Mouse (Mus musculus) skeletal muscle tissue, postnatal 0 days (tissue): ENCODE measurements around the gene Fstl3. TPM values are rescaled to one million over a fixed set of nuclear protein-coding genes. Genes with fewer than 3 reads are reported as not detected.

Experiments
- polyA plus RNA-seq: library from polyadenylated mRNA; unstranded; fragments of >200 nt; fragmentation: Nextera tagmentation; extraction: Ambion mirVana; gene quantifications from 2 replicates; pipeline ENCODE4 v1.2.1, GENCODE M21; 2015

Fstl3 gene
- polyA plus RNA-seq = 3.3 and 3.8 TPM in 2 replicates

GRCm38 (mm10) chr10:79777103-79777531 is at the start of gene Fstl3:
Gene Fstl3 (plus strand): TSS chr10:79777272.

GRCm38 (mm10) chr10:79745898-79746773 is 30.9 kb upstream of the Fstl3 start, which contains the start of gene Polrmt:
Gene Polrmt (minus strand): TSS chr10:79746581.

GRCm38 (mm10) chr10:79754856-79755516 is 22.1 kb upstream of the Fstl3 start, which contains the start of gene Fgf22:
Gene Fgf22 (plus strand): TSS chr10:79755076.

GRCm38 (mm10) chr10:79766508-79767325 is 10.4 kb upstream of the Fstl3 start, which contains the start of gene Rnf126:
Gene Rnf126 (minus strand): TSS chr10:79766952.

GRCm38 (mm10) chr10:79790861-79791260 is 13.8 kb downstream of the Fstl3 start, which contains the start of gene Prss57:
Gene Prss57 (minus strand): TSS chr10:79790961.

GRCm38 (mm10) chr10:79793051-79793737 is 16.1 kb downstream of the Fstl3 start, which contains the start of gene Palm:
Gene Palm (plus strand): TSS chr10:79793572.

GRCm38 (mm10) chr10:79820782-79821181 is 43.7 kb downstream of the Fstl3 start, which contains the start of gene Misp:
Gene Misp (plus strand): TSS chr10:79820989.

Other genes with a start within 250 kb of the Fstl3 start
- 2.2 and 3.5 TPM in 2 replicates for gene Plpp2, start 243.5 kb upstream of the Fstl3 start, polyA plus RNA-seq
- gene Mier2, start 222.1 kb upstream of the Fstl3 start, polyA plus RNA-seq = 20.8 and 20.9 TPM in 2 replicates
- not detected in 2 replicates for gene Theg, start 189.9 kb upstream of the Fstl3 start, polyA plus RNA-seq
- gene C2cd4c, start 163.2 kb upstream of the Fstl3 start, polyA plus RNA-seq = not detected in 2 replicates
- 1.3 and 1.8 TPM in 2 replicates for gene Shc2, start 139.4 kb upstream of the Fstl3 start, polyA plus RNA-seq
- gene Odf3l2, start 131.5 kb upstream of the Fstl3 start, polyA plus RNA-seq = 0.13 TPM in 1 of 2 replicates, not detected in the other
- gene Madcam1, start 112.7 kb upstream of the Fstl3 start, polyA plus RNA-seq = 0.77 and 1.5 TPM in 2 replicates
- gene Tpgs1, start 107.9 kb upstream of the Fstl3 start, polyA plus RNA-seq = 36.8 and 43.0 TPM in 2 replicates
- 329 and 340 TPM in 2 replicates for gene Cdc34, start 95.1 kb upstream of the Fstl3 start, polyA plus RNA-seq
- gene Gzmm, start 88.3 kb upstream of the Fstl3 start, polyA plus RNA-seq = 0.26 and 0.43 TPM in 2 replicates
- gene Bsg, start 72.8 kb upstream of the Fstl3 start, polyA plus RNA-seq = 614 and 720 TPM in 2 replicates
- gene Hcn2, start 60.6 kb upstream of the Fstl3 start, polyA plus RNA-seq = 0.04 and 0.10 TPM in 2 replicates
- 22.6 and 26.4 TPM in 2 replicates for gene Polrmt, start 30.7 kb upstream of the Fstl3 start, polyA plus RNA-seq
- gene Fgf22, start 22.2 kb upstream of the Fstl3 start, polyA plus RNA-seq = 0.14 and 0.51 TPM in 2 replicates
- 58.3 and 61.0 TPM in 2 replicates for gene Rnf126, start 10.3 kb upstream of the Fstl3 start, polyA plus RNA-seq
- gene Prss57, start 13.7 kb downstream of the Fstl3 start, polyA plus RNA-seq = not detected in 2 replicates
- 22.3 and 27.1 TPM in 2 replicates for gene Palm, start 16.3 kb downstream of the Fstl3 start, polyA plus RNA-seq
- not detected in 2 replicates for gene Misp, start 43.7 kb downstream of the Fstl3 start, polyA plus RNA-seq
- 49.8 and 68.7 TPM in 2 replicates for gene Ptbp1, start 77.2 kb downstream of the Fstl3 start, polyA plus RNA-seq
- 0.76 and 0.79 TPM in 2 replicates for gene Prtn3, start 97.2 kb downstream of the Fstl3 start, polyA plus RNA-seq
- 1.9 TPM in 2 replicates for gene Plppr3, start 97.4 kb downstream of the Fstl3 start, polyA plus RNA-seq
- gene Elane, start 109.0 kb downstream of the Fstl3 start, polyA plus RNA-seq = 0.24 and 1.7 TPM in 2 replicates
- gene Cfd, start 113.6 kb downstream of the Fstl3 start, polyA plus RNA-seq = 53.1 and 1,890 TPM in 2 replicates
- gene Med16, start 131.7 kb downstream of the Fstl3 start, polyA plus RNA-seq = 22.4 and 23.7 TPM in 2 replicates
- gene Gm26602, start 133.6 kb downstream of the Fstl3 start, polyA plus RNA-seq = 15.9 TPM in 1 of 2 replicates, not detected in the other
- gene Kiss1r, start 139.7 kb downstream of the Fstl3 start, polyA plus RNA-seq = 0.36 and 0.54 TPM in 2 replicates
- 89.9 and 90.5 TPM in 2 replicates for gene R3hdm4, start 143.9 kb downstream of the Fstl3 start, polyA plus RNA-seq
- 0.69 and 2.1 TPM in 2 replicates for gene Arid3a, start 149.8 kb downstream of the Fstl3 start, polyA plus RNA-seq
- 55.1 and 61.1 TPM in 2 replicates for gene Wdr18, start 182.9 kb downstream of the Fstl3 start, polyA plus RNA-seq
- gene Grin3b, start 193.4 kb downstream of the Fstl3 start, polyA plus RNA-seq = 0.32 and 0.43 TPM in 2 replicates
- gene Tmem259, start 207.1 kb downstream of the Fstl3 start, polyA plus RNA-seq = 23.1 and 23.6 TPM in 2 replicates
- 44.5 and 55.3 TPM in 2 replicates for gene Cnn2, start 211.3 kb downstream of the Fstl3 start, polyA plus RNA-seq
- gene Abca7, start 219.2 kb downstream of the Fstl3 start, polyA plus RNA-seq = 1.5 TPM in 2 replicates
- gene Arhgap45, start 239.4 kb downstream of the Fstl3 start, polyA plus RNA-seq = 2.7 and 4.2 TPM in 2 replicates